Mouse (Mus musculus): ENCODE data around the gene Ptgfr.

DNA sequence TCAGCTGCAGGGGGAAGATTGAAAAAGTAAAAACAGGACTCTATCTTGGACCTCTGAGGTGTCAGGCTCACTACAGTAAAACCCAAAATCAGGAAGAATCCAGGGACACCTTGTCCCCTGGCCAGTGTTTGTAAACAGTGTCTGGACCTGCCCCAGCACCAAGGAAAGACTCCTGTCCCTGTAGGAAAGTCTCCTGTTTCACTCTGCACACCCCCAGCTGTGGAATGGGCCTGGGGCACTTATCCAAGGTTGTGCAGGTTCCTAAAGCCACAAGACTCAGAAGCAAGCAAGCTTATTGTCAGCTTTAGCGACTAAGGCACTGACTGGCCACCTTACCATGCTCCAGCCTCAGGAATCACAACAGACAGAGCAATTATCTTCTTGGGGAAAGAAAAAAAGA lies 13.2 kb upstream of the Ptgfr start:
- TF ChIP-seq CTCF (IDR thresholded peaks at IDR 0.05; ENCODE audit: borderline replicate concordance, control insufficient read depth, extremely low read depth, insufficient read depth, low read length, poor library complexity) (no peak), POLR2A (IDR thresholded peaks at IDR 0.05; ENCODE audit: control insufficient read depth, extremely low read depth, insufficient read depth, low read length, poor library complexity) (no peak)

Data from thymus, adult 2 months (tissue).